Mouse (Mus musculus) naive thymus-derived CD4-positive, alpha-beta T cell, adult 2 months (primary cell): ENCODE data around the gene Nagk.
A peak's percentile ranks its signal among the peaks of the same experiment; 100 is the strongest.
"Not testable (repeated sequence)": the region's sequence is repeated elsewhere in the genome, so short reads cannot be mapped to it uniquely, and the experiment has no call there.

Source experiments
- DNase-seq: peaks from one replicate; pipeline ENCODE4 v3.0.0-alpha.2; 2011; ENCODE audit warnings: low read depth

The Nagk gene

GRCm38 (mm10) chr6:83794760-83795296, at the start of gene Nagk:
Gene Nagk (plus strand): TSS chr6:83794982.
- DNase-seq = peak; percentile 96

DNA sequence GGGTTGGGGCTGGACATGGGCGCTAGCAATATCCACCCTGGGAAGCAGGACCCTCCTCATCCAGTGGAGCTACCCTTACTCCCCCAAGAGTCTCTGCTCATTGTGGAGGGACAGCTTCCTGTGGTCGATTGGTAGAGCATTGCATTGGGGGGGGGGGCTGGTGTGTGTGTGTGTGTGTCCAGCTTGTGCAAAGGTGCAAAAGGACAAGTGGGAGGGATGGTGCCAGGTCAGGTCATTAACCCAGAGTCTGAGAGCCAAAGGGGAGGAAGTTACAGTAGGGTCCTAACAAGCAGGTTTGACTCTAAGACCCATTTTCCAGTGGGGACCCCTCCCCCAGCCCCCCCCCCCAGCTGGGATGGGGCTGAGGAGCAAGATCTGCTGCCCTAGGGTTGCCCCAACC, 49.3 kb upstream of the Nagk start:
- no peak for DNase-seq

- no peak for DNase-seq
These were observed 45.5 kb upstream of the Nagk start for GRCm38 (mm10) chr6:83749286-83749685.

GRCm38 (mm10) chr6:83750171-83750684, 44.6 kb upstream of the Nagk start:
- peak; percentile 69 for DNase-seq

DNA sequence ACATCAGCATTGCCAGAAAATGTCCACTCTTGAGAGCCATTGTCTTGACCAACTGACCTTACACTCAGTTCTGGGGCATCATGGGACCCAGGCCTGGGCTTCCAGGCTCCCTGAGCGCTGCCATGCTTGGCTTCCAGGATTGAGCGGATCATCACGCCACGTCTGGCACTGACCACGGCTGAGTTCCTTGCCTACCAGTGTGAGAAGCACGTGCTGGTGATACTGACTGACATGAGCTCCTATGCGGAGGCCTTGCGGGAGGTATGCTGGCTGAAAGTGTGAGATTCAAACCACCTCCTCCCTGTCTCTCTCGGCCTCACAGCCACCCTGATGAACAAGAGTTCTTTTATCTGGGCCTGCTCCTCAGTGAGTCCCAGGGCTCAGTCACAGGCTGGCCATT, 38.7 kb upstream of the Nagk start:
- no peak for DNase-seq

DNA sequence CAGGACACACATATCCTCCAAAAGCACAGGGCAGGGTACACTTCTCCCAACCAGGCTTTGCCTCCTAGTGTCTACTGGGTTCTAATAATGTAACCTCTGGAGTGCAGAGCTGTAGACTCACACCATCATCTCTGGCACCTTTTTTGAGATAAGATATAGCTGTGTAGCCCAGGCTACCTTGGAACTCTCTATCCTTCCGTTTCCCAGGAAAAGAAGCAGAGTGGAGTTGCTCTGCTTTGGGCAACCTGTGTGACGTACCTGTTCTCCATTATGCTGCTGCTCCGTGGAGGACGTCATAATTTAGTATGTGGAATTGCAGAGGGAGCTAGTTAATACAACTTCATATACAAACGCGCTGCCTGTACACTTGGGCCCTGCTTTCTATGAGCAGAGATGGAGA, 32.4 kb upstream of the Nagk start, which contains the start of gene Ankrd53:
Gene Ankrd53 (plus strand): TSS at position 301 of the 400 bp plus-strand sequence.
- no peak for DNase-seq

DNA sequence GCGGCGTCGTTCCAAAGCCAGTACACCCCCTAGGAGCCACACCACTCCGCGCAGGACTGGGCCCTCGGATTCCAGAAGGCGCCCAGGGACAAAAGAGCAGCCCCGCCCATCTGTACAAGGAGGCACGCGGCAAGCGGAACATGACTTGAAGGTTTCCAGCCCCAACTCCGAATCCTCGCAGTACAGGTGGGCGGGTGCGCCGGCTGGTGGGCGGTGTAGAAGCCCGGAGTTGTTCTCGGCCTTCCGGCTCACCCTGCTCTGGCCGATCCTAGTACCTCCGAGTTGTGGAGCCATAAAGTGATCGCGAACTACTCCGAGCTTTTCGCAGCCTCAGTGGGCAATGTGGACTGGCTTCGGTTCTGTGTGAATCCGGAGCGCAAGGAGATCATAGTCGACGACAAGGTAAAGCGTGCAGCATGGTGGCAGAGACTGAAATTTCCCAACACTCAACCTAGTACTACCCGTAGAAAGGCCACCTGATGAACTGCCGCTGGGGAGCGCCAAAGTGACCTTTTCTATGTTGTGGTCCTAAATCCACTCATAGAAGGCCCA, 31.8 kb upstream of the Nagk start:
- no peak for DNase-seq

GRCm38 (mm10) chr6:83766982-83767381, 27.8 kb upstream of the Nagk start:
- no peak for DNase-seq

- DNase-seq = no peak
These were observed 26.3 kb upstream of the Nagk start for GRCm38 (mm10) chr6:83768485-83768884.

GRCm38 (mm10) chr6:83774126-83774525, 20.7 kb upstream of the Nagk start:
- DNase-seq = no peak

- DNase-seq = no peak
These were observed 19.8 kb upstream of the Nagk start for GRCm38 (mm10) chr6:83774781-83775563.

GRCm38 (mm10) chr6:83775638-83776293, 19.0 kb upstream of the Nagk start, which contains the start of gene Tex261:
Gene Tex261 (minus strand): TSS chr6:83775813.
- peak; percentile 93 for DNase-seq

DNA sequence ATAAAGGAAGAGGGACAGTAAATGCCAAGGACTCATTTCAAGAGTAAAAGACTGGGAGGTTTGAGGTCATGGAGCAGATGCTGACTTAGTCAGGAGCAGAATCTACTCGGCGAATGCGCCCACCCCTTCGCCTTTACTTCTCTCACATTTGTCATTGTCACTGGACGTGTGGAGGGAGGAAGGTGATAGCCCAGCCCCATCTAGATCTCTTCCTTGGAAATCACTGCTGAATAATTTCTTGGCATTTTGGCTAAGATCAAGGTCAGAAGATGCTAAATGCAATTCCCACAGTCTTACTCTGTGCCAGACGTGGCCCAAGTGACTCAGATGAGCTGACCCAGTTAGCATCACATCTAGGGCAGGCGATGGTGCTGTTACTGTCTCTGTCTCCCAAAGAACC, 16.5 kb upstream of the Nagk start:
- DNase-seq = no peak

- peak; percentile 76 for DNase-seq
These were observed 15.8 kb upstream of the Nagk start for GRCm38 (mm10) chr6:83779026-83779425.

DNA sequence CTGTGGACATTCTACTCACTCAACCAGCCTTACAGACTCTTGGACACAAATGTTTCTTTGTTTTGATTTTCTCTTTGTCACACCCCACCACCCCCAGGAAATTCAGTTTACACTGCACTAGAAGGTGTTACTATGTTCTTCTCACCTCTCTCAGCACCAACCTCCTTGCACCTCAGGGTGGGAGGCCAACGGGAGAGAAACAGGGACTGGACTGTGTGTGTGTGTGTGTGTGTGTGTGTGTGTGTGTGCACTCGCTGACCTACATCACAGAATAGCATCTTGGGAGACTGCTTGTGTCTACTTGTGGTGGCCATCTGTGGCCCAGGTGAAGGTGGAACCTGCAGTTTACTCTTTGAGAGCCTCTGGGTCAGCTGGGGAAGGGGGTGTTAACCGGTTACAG, 8.4 kb upstream of the Nagk start:
- DNase-seq = no peak

DNA sequence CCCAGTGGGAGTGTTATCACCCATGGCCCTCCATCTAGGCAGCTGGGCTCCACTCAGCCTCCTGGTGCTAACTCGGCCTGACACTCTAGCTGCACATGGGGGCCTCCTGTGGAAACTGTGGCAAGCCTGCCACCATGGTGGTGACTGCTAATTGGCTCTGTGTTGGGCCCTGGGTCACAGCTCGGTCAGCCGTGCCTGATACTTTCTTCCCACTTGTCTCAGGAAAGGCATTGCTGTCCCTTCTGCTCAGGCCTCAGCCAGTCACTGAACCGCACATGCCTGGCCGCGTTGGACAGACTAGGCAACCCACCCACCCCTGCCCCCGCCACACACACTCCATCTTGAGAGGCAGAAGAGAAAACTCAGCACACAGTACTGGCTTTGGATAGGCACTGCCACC, 6.2 kb upstream of the Nagk start:
- no peak for DNase-seq

- not testable (repeated sequence) for DNase-seq
These were observed 4.2 kb upstream of the Nagk start for GRCm38 (mm10) chr6:83790533-83790932.

GRCm38 (mm10) chr6:83791251-83791890, 3.4 kb upstream of the Nagk start:
- DNase-seq = no peak

DNA sequence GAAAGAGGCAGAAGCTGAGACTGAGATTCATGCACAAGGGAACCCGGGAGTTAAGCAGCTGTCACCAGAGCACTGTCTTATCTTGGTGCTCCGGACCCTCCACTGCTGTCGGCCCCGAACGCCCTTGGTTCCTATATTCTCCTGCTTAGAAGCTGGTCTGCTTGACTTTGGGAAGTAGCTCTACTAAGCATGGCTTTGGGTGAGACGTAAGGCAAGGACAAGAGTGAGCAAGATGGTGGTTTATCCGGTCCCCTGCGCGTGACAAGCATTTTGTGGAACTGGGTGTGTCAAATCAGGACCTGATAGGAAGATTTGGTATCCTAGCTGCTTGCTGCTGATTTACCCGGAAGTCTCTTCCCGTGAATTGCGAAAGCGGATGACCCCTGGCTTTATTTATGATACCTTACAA, 714 bp downstream of the Nagk start:
- DNase-seq = peak; percentile 57

GRCm38 (mm10) chr6:83796686-83797085, 1.9 kb downstream of the Nagk start:
- no peak for DNase-seq

DNA sequence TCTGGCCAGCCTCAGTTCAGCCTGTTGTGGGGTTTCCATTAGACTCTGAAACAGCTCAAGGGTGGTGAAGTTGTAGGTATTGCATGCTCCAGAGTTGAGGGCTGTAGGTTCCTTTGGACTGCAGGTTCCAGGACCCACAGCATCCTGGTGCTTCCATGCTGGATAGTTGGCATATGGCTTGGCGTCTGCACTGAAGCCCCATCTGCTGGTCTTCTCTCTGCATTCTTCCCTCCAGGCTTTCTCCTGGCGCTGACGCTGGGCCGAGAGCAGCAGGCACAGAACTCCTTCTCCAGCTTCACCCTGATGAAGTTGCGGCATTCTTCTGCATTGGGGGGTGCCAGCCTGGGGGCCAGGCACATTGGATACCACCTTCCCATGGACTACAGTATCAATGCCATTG, 7.3 kb downstream of the Nagk start:
- no peak for DNase-seq

GRCm38 (mm10) chr6:83802846-83803245, 8.1 kb downstream of the Nagk start:
- DNase-seq = no peak
